Comparison of ENCODE assay signal across 14 mouse cellular contexts in the genomic region with DNA sequence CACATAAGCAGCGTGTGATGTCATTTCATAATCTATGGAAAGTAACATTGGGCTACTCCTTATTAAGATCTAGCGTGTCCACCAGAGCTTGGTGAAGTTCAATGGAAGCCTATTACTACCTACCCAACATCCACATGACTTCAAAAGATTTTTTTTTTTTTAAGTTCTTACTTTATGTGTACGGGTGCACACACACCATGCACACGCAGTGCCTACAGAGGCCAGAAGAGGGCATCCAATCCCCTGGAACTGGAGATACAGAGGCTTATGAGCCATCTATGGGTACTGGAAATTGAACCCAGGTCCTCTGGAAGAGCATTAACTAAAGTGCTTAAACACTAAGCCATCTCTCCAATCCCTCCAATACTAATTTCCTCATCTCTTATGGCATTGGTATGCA. TPM values are rescaled to one million over a fixed set of nuclear protein-coding genes. Genes with fewer than 3 reads are reported as not detected.
DNase-seq lines count a peak whose midpoint lies in the region; ATAC-seq lines count a peak whose summit lies in the region.
"Had no signal": no experiment of that assay in that cellular context is flagged by ENCODE, and none has a peak within 500 bp of the region (broad histone marks: within the 10 kb centered on the region; RNA-seq: fewer than 3 reads in every experiment).

No protein-coding gene starts in this region.

- H3K36me3 ChIP-seq in kidney, embryonic 14.5 days (ENCODE audit: control insufficient read depth, insufficient read depth, low read length) = no peaks in the 10 kb centered on the region
- H3K36me3 ChIP-seq in embryonic facial prominence, embryonic 10.5 days (replicated peaks) = no peaks in the 10 kb centered on the region
- H3K36me3 ChIP-seq: limb, embryonic 13.5 days had no signal

- H3K4me3 ChIP-seq in kidney, embryonic 14.5 days (ENCODE audit: low read length) = no peak overlapping the region
- H3K4me3 ChIP-seq in embryonic facial prominence, embryonic 10.5 days = no peak overlapping the region
- H3K4me3 ChIP-seq: erythroblast, embryonic 14.5 days; limb, embryonic 13.5 days; megakaryocyte, embryonic 14.5 days; myocyte had no signal

- no peak overlapping the region for H3K4me2 ChIP-seq in kidney, embryonic 14.5 days (replicated peaks; ENCODE audit: low read depth, low read length)
- H3K4me2 ChIP-seq: limb, embryonic 13.5 days had no signal

- no peaks in the 10 kb centered on the region for H3K9me3 ChIP-seq in kidney, embryonic 14.5 days (ENCODE audit: control insufficient read depth, low read length)
- H3K9me3 ChIP-seq in embryonic facial prominence, embryonic 10.5 days = 0 out of 2 replicates have a peak, but pooled peaks cover 2% of the 10 kb centered on the region
- H3K9me3 ChIP-seq: limb, embryonic 13.5 days had no signal

- H3K4me1 ChIP-seq in kidney, embryonic 14.5 days (ENCODE audit: control insufficient read depth, insufficient read depth, low read length) = no peaks in the 10 kb centered on the region
- peaks cover 9% of the 10 kb centered on the region for H3K4me1 ChIP-seq in embryonic facial prominence, embryonic 10.5 days

- no peaks in the 10 kb centered on the region for H3K27me3 ChIP-seq in kidney, embryonic 14.5 days (ENCODE audit: control insufficient read depth, insufficient read depth, low read length)
- peaks cover 10% of the 10 kb centered on the region; the same call in 1 of the 2 replicates for H3K27me3 ChIP-seq in embryonic facial prominence, embryonic 10.5 days (replicated peaks; ENCODE audit: low read depth, poor library complexity, severe bottlenecking)
- H3K27me3 ChIP-seq: limb, embryonic 13.5 days had no signal

- DNase-seq in kidney, postnatal 10 days = peak; percentile 20
- DNase-seq in 416B (ENCODE audit: low read depth) = peak; percentile 7
- DNase-seq in B cell, adult 2 months = peak; percentile 8 to 9
- no peak for DNase-seq in embryonic facial prominence, embryonic 10.5 days (ENCODE audit: low spot score)
- no peak for DNase-seq in embryo, embryonic 11 days
- DNase-seq: cerebellum, adult 9-11 months; gastrocnemius, postnatal 10 days had no signal

- 87% methylated on average over 4 of the region's 4 CpGs for WGBS in kidney, embryonic 14.5 days
- WGBS in embryonic facial prominence, embryonic 10.5 days = 88% methylated on average over 4 of the region's 4 CpGs

- no peak overlapping the region for H3K27ac ChIP-seq in kidney, embryonic 14.5 days (ENCODE audit: low read depth, low read length)
- H3K27ac ChIP-seq in embryonic facial prominence, embryonic 10.5 days (replicated peaks) = no peak overlapping the region
- H3K27ac ChIP-seq: limb, embryonic 13.5 days had no signal

- H3K9ac ChIP-seq in kidney, embryonic 14.5 days (ENCODE audit: low read depth, low read length) = no peak overlapping the region
- H3K9ac ChIP-seq: limb, embryonic 13.5 days had no signal

- no peak for ATAC-seq in kidney, embryonic 14.5 days (ENCODE audit: low FRiP score, low TSS enrichment)
- peak; percentile 87 for ATAC-seq in erythroblast, adult 5-6 weeks (replicated peaks; ENCODE audit: low FRiP score, poor library complexity, severe bottlenecking)
- ATAC-seq: inflammation-experienced regulatory T-cells, adult 6 months had no signal

RNA-seq across cellular contexts. Expression of a gene that starts 38.0 kb away (rescaled TPM):
- polyA plus RNA-seq in kidney, embryonic 14.5 days (2014; fragmentation: Nextera tagmentation; extraction: Ambion mirVana) = 1.5 and 1.6 TPM in 2 replicates
- total RNA-seq in erythroblast, adult 5-6 weeks (2015; ENCODE audit: low replicate concordance) = not detected in 2 replicates
- 0.14 TPM in 1 of 2 replicates, not detected in the other for total RNA-seq in erythroblast, adult 5-6 weeks (2017; ENCODE audit: low replicate concordance)
- 4.5 and 5.5 TPM in 2 replicates for polyA plus RNA-seq in embryonic facial prominence, embryonic 10.5 days (2016; fragmentation: Nextera tagmentation; extraction: Ambion mirVana)
- polyA plus RNA-seq: erythroblast, embryonic 14.5 days had no signal

RNA-seq across cellular contexts. Expression of a gene that starts 39.9 kb away (rescaled TPM):
- 0.46 and 0.54 TPM in 2 replicates for polyA plus RNA-seq in kidney, embryonic 14.5 days (2014; fragmentation: Nextera tagmentation; extraction: Ambion mirVana)
- total RNA-seq in erythroblast, adult 5-6 weeks (2015; ENCODE audit: low replicate concordance) = 89.2 and 103 TPM in 2 replicates
- total RNA-seq in erythroblast, adult 5-6 weeks (2017; ENCODE audit: low replicate concordance) = 114 and 145 TPM in 2 replicates
- polyA plus RNA-seq in embryonic facial prominence, embryonic 10.5 days (2016; fragmentation: Nextera tagmentation; extraction: Ambion mirVana) = 0.16 and 0.19 TPM in 2 replicates
- polyA plus RNA-seq: inflammation-experienced regulatory T-cells, adult 6 months had no signal

Comparison
In these comparisons a context has a peak if more than half of its experiments do, and no peak if none do; other contexts are left out.
1. DNase-seq: peak in kidney, postnatal 10 days (single experiment), 416B (single experiment) and B cell, adult 2 months (2 of 2); none in embryonic facial prominence, embryonic 10.5 days (single experiment) and embryo, embryonic 11 days (single experiment).